In genomic region chr6:89614596-89615372, GRCm38 (mm10) we compare ENCODE assay signal across 11 mouse cellular contexts. TPM values are rescaled to one million over a fixed set of nuclear protein-coding genes. Genes with fewer than 3 reads are reported as not detected.
A peak's percentile ranks its signal among the peaks of the same experiment; 100 is the strongest.
DNase-seq lines count a peak whose midpoint lies in the region; ATAC-seq and TF ChIP-seq lines count a peak whose summit lies in the region.
"Had no signal": no experiment of that assay in that cellular context is flagged by ENCODE, and none has a peak within 500 bp of the region (broad histone marks: within the 10 kb centered on the region; RNA-seq: fewer than 3 reads in every experiment).

No protein-coding gene starts in this region.

- 0 out of 2 replicates have a peak overlapping the region, but pooled peaks have one; percentile 7 for H3K9ac ChIP-seq in hindbrain, embryonic 11.5 days (ENCODE audit: low read depth, low read length)
- no peak overlapping the region for H3K9ac ChIP-seq in neural tube, embryonic 12.5 days
- no peak overlapping the region for H3K9ac ChIP-seq in intestine, embryonic 15.5 days
- H3K9ac ChIP-seq in liver, postnatal 0 days (replicated peaks): no peak overlapping the region
- H3K9ac ChIP-seq: heart, embryonic 13.5 days had no signal

- no peak for ATAC-seq in hindbrain, embryonic 11.5 days (ENCODE audit: low FRiP score)
- ATAC-seq in neural tube, embryonic 12.5 days (ENCODE audit: low FRiP score, low read depth): no peak
- no peak for ATAC-seq in megakaryocyte-erythroid progenitor cell, adult 5-6 weeks (replicated peaks; ENCODE audit: low FRiP score, low TSS enrichment, poor library complexity, severe bottlenecking)
- ATAC-seq in intestine, embryonic 15.5 days: no peak
- ATAC-seq in liver, postnatal 0 days: no peak

- no peaks in the 10 kb centered on the region for H3K36me3 ChIP-seq in hindbrain, embryonic 11.5 days (ENCODE audit: control insufficient read depth, insufficient read depth, low read length)
- no peaks in the 10 kb centered on the region for H3K36me3 ChIP-seq in neural tube, embryonic 12.5 days
- H3K36me3 ChIP-seq in intestine, embryonic 15.5 days: no peaks in the 10 kb centered on the region
- no peaks in the 10 kb centered on the region for H3K36me3 ChIP-seq in liver, postnatal 0 days (replicated peaks; ENCODE audit: insufficient read depth, low read length)
- H3K36me3 ChIP-seq: heart, embryonic 13.5 days had no signal

- no peak for TF ChIP-seq CTCF in liver, postnatal 0 days (IDR thresholded peaks at IDR 0.05; ENCODE audit: low read depth)

- peak; percentile 34 for DNase-seq in embryo, embryonic 10 days (ENCODE audit: low spot score)
- DNase-seq in embryo, embryonic 9.5 days (ENCODE audit: extremely low spot score): no peak
- peak; percentile 27 for DNase-seq in hindbrain, embryonic 11.5 days (ENCODE audit: low spot score)
- DNase-seq in kidney, postnatal 14 days: peak; percentile 80
- no peak for DNase-seq in liver, postnatal 0 days
- DNase-seq: layer of hippocampus, postnatal 36 days; lung, postnatal 10 days had no signal

- H3K4me3 ChIP-seq in hindbrain, embryonic 11.5 days (ENCODE audit: low read depth, low read length): no peak overlapping the region
- H3K4me3 ChIP-seq in neural tube, embryonic 12.5 days: no peak overlapping the region
- no peak overlapping the region for H3K4me3 ChIP-seq in intestine, embryonic 15.5 days (replicated peaks)
- no peak overlapping the region for H3K4me3 ChIP-seq in liver, postnatal 0 days (ENCODE audit: low read depth, low read length)
- H3K4me3 ChIP-seq: heart, embryonic 13.5 days had no signal

- H3K4me1 ChIP-seq in hindbrain, embryonic 11.5 days (replicated peaks; ENCODE audit: control insufficient read depth, insufficient read depth, low read length): peaks cover 8% of the 10 kb centered on the region
- H3K4me1 ChIP-seq in neural tube, embryonic 12.5 days: peaks cover 32% of the 10 kb centered on the region
- no peaks in the 10 kb centered on the region for H3K4me1 ChIP-seq in intestine, embryonic 15.5 days (replicated peaks)
- H3K4me1 ChIP-seq in liver, postnatal 0 days (ENCODE audit: insufficient read depth): no peaks in the 10 kb centered on the region

- H3K27me3 ChIP-seq in hindbrain, embryonic 11.5 days (ENCODE audit: control insufficient read depth, insufficient read depth, low read length): no peaks in the 10 kb centered on the region
- H3K27me3 ChIP-seq in neural tube, embryonic 12.5 days (replicated peaks): no peaks in the 10 kb centered on the region
- H3K27me3 ChIP-seq in intestine, embryonic 15.5 days (replicated peaks): no peaks in the 10 kb centered on the region
- H3K27me3 ChIP-seq in liver, postnatal 0 days (ENCODE audit: insufficient read depth, low read length): no peaks in the 10 kb centered on the region
- H3K27me3 ChIP-seq: heart, embryonic 13.5 days had no signal

- H3K4me2 ChIP-seq in hindbrain, embryonic 11.5 days (replicated peaks; ENCODE audit: low read depth, low read length): no peak overlapping the region
- H3K4me2 ChIP-seq in neural tube, embryonic 12.5 days (replicated peaks): no peak overlapping the region
- H3K4me2 ChIP-seq in intestine, embryonic 15.5 days (replicated peaks): no peak overlapping the region
- H3K4me2 ChIP-seq in liver, postnatal 0 days (ENCODE audit: low read depth, low read length): no peak overlapping the region

- H3K27ac ChIP-seq in hindbrain, embryonic 11.5 days (ENCODE audit: low read depth, low read length): peak overlapping the region; percentile 92
- peak overlapping the region; percentile 77; the same call in 1 of the 2 replicates for H3K27ac ChIP-seq in neural tube, embryonic 12.5 days
- no peak overlapping the region for H3K27ac ChIP-seq in intestine, embryonic 15.5 days
- no peak overlapping the region for H3K27ac ChIP-seq in liver, postnatal 0 days (ENCODE audit: low read depth)

- 81% methylated on average over 7 of the region's 7 CpGs for WGBS in hindbrain, embryonic 11.5 days
- WGBS in neural tube, embryonic 12.5 days: 80% methylated on average over 7 of the region's 7 CpGs
- WGBS in intestine, embryonic 15.5 days: 58% methylated on average over 7 of the region's 7 CpGs
- WGBS in liver, postnatal 0 days (ENCODE audit: insufficient replicate concordance): 64% methylated on average over 7 of the region's 7 CpGs

- H3K9me3 ChIP-seq in hindbrain, embryonic 11.5 days (ENCODE audit: control insufficient read depth, low read length): no peaks in the 10 kb centered on the region
- H3K9me3 ChIP-seq in neural tube, embryonic 12.5 days: no peaks in the 10 kb centered on the region
- H3K9me3 ChIP-seq in intestine, embryonic 15.5 days: no peaks in the 10 kb centered on the region
- no peaks in the 10 kb centered on the region for H3K9me3 ChIP-seq in liver, postnatal 0 days (ENCODE audit: low read length)
- H3K9me3 ChIP-seq: heart, embryonic 13.5 days had no signal

- no peak for TF ChIP-seq EP300 in liver, postnatal 0 days (IDR thresholded peaks at IDR 0.05; ENCODE audit: low read depth)

RNA-seq across cellular contexts. Expression of gene Chchd6, which starts 19.3 kb away (rescaled TPM):
- 86.2 and 91.2 TPM in 2 replicates for polyA plus RNA-seq in hindbrain, embryonic 11.5 days (2014; fragmentation: Nextera tagmentation; extraction: Ambion mirVana)
- 79.9 and 80.9 TPM in 2 replicates for polyA plus RNA-seq in neural tube, embryonic 12.5 days (2016; fragmentation: Nextera tagmentation; extraction: Ambion mirVana)
- total RNA-seq in megakaryocyte-erythroid progenitor cell, adult 5-6 weeks (2014; fragmentation: Nextera tagmentation): 11.4 and 16.1 TPM in 2 replicates
- 7.0 and 12.0 TPM in 2 replicates for total RNA-seq in megakaryocyte-erythroid progenitor cell, adult 5-6 weeks (2017)
- polyA plus RNA-seq in intestine, embryonic 15.5 days (2015; fragmentation: Nextera tagmentation; extraction: Ambion mirVana): 40.6 and 44.1 TPM in 2 replicates
- polyA plus RNA-seq in liver, postnatal 0 days (2015; fragmentation: Nextera tagmentation; extraction: Ambion mirVana): 8.4 and 8.8 TPM in 2 replicates

RNA-seq across cellular contexts. Expression of gene Txnrd3, which starts 29.0 kb away (rescaled TPM):
- 11.0 and 15.0 TPM in 2 replicates for polyA plus RNA-seq in hindbrain, embryonic 11.5 days (2014; fragmentation: Nextera tagmentation; extraction: Ambion mirVana)
- 10.9 and 11.6 TPM in 2 replicates for polyA plus RNA-seq in neural tube, embryonic 12.5 days (2016; fragmentation: Nextera tagmentation; extraction: Ambion mirVana)
- total RNA-seq in megakaryocyte-erythroid progenitor cell, adult 5-6 weeks (2014; fragmentation: Nextera tagmentation): 11.1 and 12.3 TPM in 2 replicates
- 21.6 and 22.8 TPM in 2 replicates for total RNA-seq in megakaryocyte-erythroid progenitor cell, adult 5-6 weeks (2017)
- 8.5 and 8.8 TPM in 2 replicates for polyA plus RNA-seq in intestine, embryonic 15.5 days (2015; fragmentation: Nextera tagmentation; extraction: Ambion mirVana)
- polyA plus RNA-seq in liver, postnatal 0 days (2015; fragmentation: Nextera tagmentation; extraction: Ambion mirVana): 4.2 and 4.6 TPM in 2 replicates

Comparison
In these comparisons a context has a peak if more than half of its experiments do, and no peak if none do; other contexts are left out.
1. DNase-seq: peak in embryo, embryonic 10 days (single experiment), hindbrain, embryonic 11.5 days (single experiment) and kidney, postnatal 14 days (single experiment); none in embryo, embryonic 9.5 days (single experiment) and liver, postnatal 0 days (single experiment).
2. H3K27ac ChIP-seq: peak in hindbrain, embryonic 11.5 days (single experiment) and neural tube, embryonic 12.5 days (single experiment); none in intestine, embryonic 15.5 days (single experiment) and liver, postnatal 0 days (single experiment).